In the genomic region with DNA sequence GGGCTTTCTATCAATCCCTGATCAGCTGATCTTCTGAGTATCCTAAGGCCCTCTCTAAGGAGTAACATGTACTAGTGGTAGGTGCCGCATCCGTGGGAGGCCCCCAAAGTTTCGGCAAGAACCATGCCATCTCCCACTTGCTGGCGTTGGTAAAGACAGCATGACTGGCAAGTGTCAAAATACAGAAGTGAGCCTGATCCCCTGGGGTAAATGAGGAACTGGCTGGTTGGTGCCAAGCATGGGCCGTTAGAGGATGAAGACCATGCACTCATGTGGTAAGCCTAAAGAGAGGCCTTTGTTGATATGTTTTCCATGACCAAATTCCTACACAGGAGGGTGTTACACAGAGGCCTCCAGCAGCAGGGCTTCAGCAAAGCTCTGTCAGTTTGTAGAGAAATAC, we compare ENCODE assay signal across 18 mouse cellular contexts.
DNase-seq lines count a peak whose midpoint lies in the region; ATAC-seq and TF ChIP-seq lines count a peak whose summit lies in the region.
"Had no signal": no experiment of that assay in that cellular context is flagged by ENCODE, and none has a peak within 500 bp of the region (broad histone marks: within the 10 kb centered on the region; RNA-seq: fewer than 3 reads in every experiment).

No protein-coding gene starts in this region.

- H3K27me3 ChIP-seq in splenic B cell, adult 2 months (ENCODE audit: control insufficient read depth, insufficient read depth, low read length, poor library complexity, severe bottlenecking): no peaks in the 10 kb centered on the region
- H3K27me3 ChIP-seq: hindbrain, embryonic 13.5 days; limb, embryonic 15.5 days had no signal

- intact Hi-C loops in gastrocnemius, adult 2 months (cut with DNase I): no loop called here

- no peaks in the 10 kb centered on the region for H3K36me3 ChIP-seq in splenic B cell, adult 2 months (ENCODE audit: control insufficient read depth, insufficient read depth, low read length, poor library complexity, severe bottlenecking)
- H3K36me3 ChIP-seq: hindbrain, embryonic 13.5 days; limb, embryonic 15.5 days had no signal

- H3K4me3 ChIP-seq in gastrocnemius, adult 2 months: no peak overlapping the region
- H3K4me3 ChIP-seq: hindbrain, embryonic 13.5 days; left cerebral cortex, adult 2 months; limb, embryonic 15.5 days had no signal

- peak; percentile 67 for ATAC-seq in megakaryocyte progenitor cell, adult 5-6 weeks (replicated peaks; ENCODE audit: poor library complexity)
- ATAC-seq: intestine, postnatal 0 days; midbrain, embryonic 16.5 days had no signal

- DNase-seq in gastrocnemius, adult 2 months: no peak
- DNase-seq in gastrocnemius, postnatal 25 days: no peak
- peak; percentile 67 for DNase-seq in lung, postnatal 36 days
- no peak for DNase-seq in lung, postnatal 14 days
- peak; percentile 86 for DNase-seq in splenic B cell, adult 2 months (ENCODE audit: low read depth, low spot score)
- no peak for DNase-seq in adrenal gland, postnatal 4 days (ENCODE audit: low spot score in 2 of 2)
- DNase-seq in retina, embryonic 14.5 days (ENCODE audit: low spot score): no peak
- DNase-seq: adrenal gland, postnatal 36 days; cerebellum, adult 2 months; gastrocnemius, postnatal 14 days; kidney, postnatal 14 days; thymus, postnatal 14 days had no signal

- peak overlapping the region; percentile 72; the same call in 1 of the 2 replicates for H3K27ac ChIP-seq in gastrocnemius, adult 2 months
- H3K27ac ChIP-seq: hindbrain, embryonic 13.5 days; limb, embryonic 15.5 days had no signal

- no peak for TF ChIP-seq CTCF in gastrocnemius, adult 2 months (IDR thresholded peaks at IDR 0.05)

Comparison
In these comparisons a context has a peak if more than half of its experiments do, and no peak if none do; other contexts are left out.
1. DNase-seq: peak in lung, postnatal 36 days (single experiment) and splenic B cell, adult 2 months (single experiment); none in gastrocnemius, adult 2 months (single experiment), gastrocnemius, postnatal 25 days (single experiment), lung, postnatal 14 days (single experiment), adrenal gland, postnatal 4 days (0 of 2) and retina, embryonic 14.5 days (single experiment).